Mouse (Mus musculus) brain, embryonic 18.5 days (tissue): ENCODE results near the gene Actn2.

Source experiments
- DNase-seq: peaks from one replicate; pipeline ENCODE4 v3.0.0-alpha.2; 2012; ENCODE audit warnings: low read depth, low spot score

Actn2 gene

GRCm38 (mm10) chr13:12257391-12258380 is 82.9 kb downstream of the Actn2 start, which contains the start of gene Mtr:
Gene Mtr (minus strand): TSS chr13:12258113.
- DNase-seq = peak; percentile 93

GRCm38 (mm10) chr13:12256871-12257390 is 83.6 kb downstream of the Actn2 start:
- no peak for DNase-seq

- no peak for DNase-seq
These were observed 84.5 kb downstream of the Actn2 start for GRCm38 (mm10) chr13:12255911-12256705.

GRCm38 (mm10) chr13:12250496-12250895 is 90.1 kb downstream of the Actn2 start:
- DNase-seq = no peak

- no peak for DNase-seq
These were observed 91.2 kb downstream of the Actn2 start for GRCm38 (mm10) chr13:12249195-12249898.

GRCm38 (mm10) chr13:12245938-12246337 is 94.6 kb downstream of the Actn2 start:
- DNase-seq = no peak

GRCm38 (mm10) chr13:12243991-12244390 is 96.6 kb downstream of the Actn2 start:
- no peak for DNase-seq

- DNase-seq = no peak
These were observed 108.4 kb downstream of the Actn2 start for GRCm38 (mm10) chr13:12232141-12232540.

GRCm38 (mm10) chr13:12228248-12228647 is 112.3 kb downstream of the Actn2 start:
- DNase-seq = no peak

GRCm38 (mm10) chr13:12227606-12228005 is 113.0 kb downstream of the Actn2 start:
- no peak for DNase-seq
